Comparison of ENCODE assay signal across 1 mouse cellular context in the genomic region with DNA sequence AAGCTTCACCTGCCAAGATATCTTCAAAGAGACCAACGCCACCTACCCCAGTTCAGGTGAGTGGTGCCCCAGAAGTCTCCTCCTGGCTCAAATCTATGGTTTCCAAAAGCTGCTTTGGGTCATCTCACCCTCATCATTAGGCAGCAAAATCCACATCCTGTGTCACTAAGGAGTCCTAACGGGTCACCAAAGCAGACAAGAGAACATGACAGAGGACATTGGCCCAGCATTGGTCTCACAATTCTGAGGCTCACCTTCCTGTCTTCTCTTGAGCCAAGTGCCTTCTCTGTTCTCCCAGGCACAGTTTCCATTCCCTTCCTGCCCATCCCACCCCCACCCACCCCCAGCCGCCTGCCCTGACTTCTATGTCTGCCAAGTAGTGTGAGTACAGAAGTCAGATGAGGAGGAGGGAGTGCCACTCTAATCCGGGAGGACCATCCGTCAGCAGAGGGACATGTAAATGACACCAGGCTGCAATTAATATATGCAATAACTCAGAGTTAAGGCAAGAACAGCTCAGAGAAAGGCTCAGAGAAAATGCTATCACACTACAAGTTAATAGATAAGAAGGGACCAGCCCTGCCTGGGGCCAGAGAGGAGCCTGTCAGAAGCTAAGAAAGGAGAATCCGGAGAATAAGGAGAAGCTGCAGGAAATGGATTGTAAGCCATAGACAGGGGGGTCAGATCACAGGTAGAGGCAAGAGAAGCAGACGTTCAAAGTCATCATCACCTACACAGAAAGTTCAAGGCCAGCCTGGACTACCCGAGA.
TF ChIP-seq lines count a peak whose summit lies in the region.

No protein-coding gene starts in this region.

TF ChIP-seq in MEL, 35 proteins besides CTCF, POLR2A, EP300 and RAD21:
- no peak for TF ChIP-seq MEF2A (IDR thresholded peaks at IDR 0.05; ENCODE audit: extremely low read depth, insufficient replicate concordance, low read depth, low read length, poor library complexity, severe bottlenecking)
- no peak for TF ChIP-seq MAFK (IDR thresholded peaks at IDR 0.05; ENCODE audit: borderline replicate concordance, low read depth, low read length)
- no peak for TF ChIP-seq MAZ (IDR thresholded peaks at IDR 0.05; ENCODE audit: low read depth, low read length)
- TF ChIP-seq MXI1 (IDR thresholded peaks at IDR 0.05; ENCODE audit: low read depth, low read length) = peak; percentile 30; the same call in 1 of the 2 replicates
- TF ChIP-seq ZC3H11A (IDR thresholded peaks at IDR 0.05; ENCODE audit: low read depth, low read length) = no peak
- no peak for TF ChIP-seq MYB (IDR thresholded peaks at IDR 0.05; ENCODE audit: low read depth, low read length)
- TF ChIP-seq ZKSCAN1 (IDR thresholded peaks at IDR 0.05; ENCODE audit: low read depth, low read length) = no peak
- TF ChIP-seq ELF1 (IDR thresholded peaks at IDR 0.05; ENCODE audit: low read depth, low read length) = no peak
- TF ChIP-seq BHLHE40 (IDR thresholded peaks at IDR 0.05; ENCODE audit: borderline replicate concordance, low read depth, low read length) = no peak
- TF ChIP-seq POLR2AphosphoS2 (IDR thresholded peaks at IDR 0.05; ENCODE audit: low read length) = no peak
- TF ChIP-seq GABPA (IDR thresholded peaks at IDR 0.05; ENCODE audit: low read depth, low read length) = no peak
- no peak for TF ChIP-seq KAT2A (conservative IDR thresholded peaks at IDR 0.05; ENCODE audit: low read depth, low read length)
- TF ChIP-seq CHD2 (IDR thresholded peaks at IDR 0.05; ENCODE audit: low read length) = no peak
- TF ChIP-seq ZNF384 (IDR thresholded peaks at IDR 0.05; ENCODE audit: low read depth, low read length) = no peak
- no peak for TF ChIP-seq POLR2AphosphoS5 (IDR thresholded peaks at IDR 0.05; ENCODE audit: borderline replicate concordance, low read depth, low read length)
- TF ChIP-seq TCF12 (IDR thresholded peaks at IDR 0.05; ENCODE audit: low read depth, low read length) = peak; percentile 55; the same call in 1 of the 2 replicates
- no peak for TF ChIP-seq RCOR1 (IDR thresholded peaks at IDR 0.05; ENCODE audit: low read depth, low read length)
- TF ChIP-seq CHD1 (IDR thresholded peaks at IDR 0.05; ENCODE audit: low read depth, low read length) = no peak
- TF ChIP-seq MAX (IDR thresholded peaks at IDR 0.05; ENCODE audit: low read length) = no peak
- TF ChIP-seq USF2 (IDR thresholded peaks at IDR 0.05; ENCODE audit: borderline replicate concordance in 1 of 2, insufficient read depth in 1 of 2, low read depth in 1 of 2, low read length in 2 of 2) = no peak
- 0 out of 2 replicates have a peak, but pooled peaks have one; percentile 18 for TF ChIP-seq SMC3 (IDR thresholded peaks at IDR 0.05; ENCODE audit: low read depth, low read length)
- TF ChIP-seq NRF1 (IDR thresholded peaks at IDR 0.05; ENCODE audit: insufficient read depth, low read depth, low read length, poor library complexity, severe bottlenecking) = no peak
- TF ChIP-seq SIN3A (IDR thresholded peaks at IDR 0.05; ENCODE audit: low read length) = no peak
- peak; percentile 66 for TF ChIP-seq GATA1 (IDR thresholded peaks at IDR 0.05; ENCODE audit: low read depth, low read length)
- TF ChIP-seq ETS1 (IDR thresholded peaks at IDR 0.05; ENCODE audit: low read depth, low read length) = peak; percentile 45; the same call in 1 of the 2 replicates
- no peak for TF ChIP-seq NELFE (IDR thresholded peaks at IDR 0.05; ENCODE audit: low read depth, low read length)
